Mouse (Mus musculus): ENCODE data around the gene Zfp108.
A peak's percentile ranks its signal among the peaks of the same experiment; 100 is the strongest.
"Not testable (repeated sequence)": the region's sequence is repeated elsewhere in the genome, so short reads cannot be mapped to it uniquely, and the experiment has no call there.

Zfp108 gene

DNA sequence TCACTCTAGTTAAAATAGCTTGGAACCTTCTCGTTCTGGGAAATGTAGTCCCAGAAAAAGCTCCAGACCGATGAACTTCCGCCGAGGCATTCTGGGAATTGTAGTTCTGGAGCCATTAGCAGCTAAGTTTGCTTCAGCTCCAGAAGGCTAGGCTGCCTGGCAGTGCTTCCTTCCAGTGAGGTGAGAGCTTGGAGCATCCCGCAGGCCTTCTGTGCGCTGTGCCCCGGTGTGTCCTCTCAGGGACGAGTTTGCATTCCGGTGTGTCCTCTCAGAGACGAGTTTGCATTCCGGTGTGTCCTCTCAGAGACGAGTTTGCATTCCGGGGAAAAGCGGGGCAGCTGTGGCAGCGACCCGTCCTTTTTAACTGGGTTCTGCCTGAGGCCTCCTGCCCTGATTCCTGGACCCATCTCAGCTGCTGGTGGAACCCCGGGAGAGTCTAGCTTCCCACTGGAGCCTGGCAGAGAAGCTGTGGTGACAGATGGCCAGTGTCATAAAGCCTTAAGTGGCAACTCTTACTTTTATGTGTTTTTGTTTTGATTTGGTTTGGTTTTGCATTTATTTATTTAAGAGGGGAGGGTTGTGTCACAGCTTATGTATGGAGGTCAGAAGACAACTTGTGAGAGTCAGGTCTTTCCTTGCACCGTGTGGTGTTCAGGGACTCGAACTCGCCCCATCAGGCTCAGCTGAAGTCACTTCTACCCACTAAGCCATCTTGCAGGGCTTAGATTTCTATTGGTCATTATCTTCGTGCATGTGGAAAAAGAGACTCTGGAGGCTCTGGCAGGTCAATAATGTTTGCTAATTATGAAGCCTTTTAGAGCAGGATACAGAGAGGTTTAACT lies at the start of gene Zfp108:
Zfp108 (plus strand) TSS at position 162 of the 842 bp plus-strand sequence.
- peak; percentile 90 to 92 for DNase-seq

DNA sequence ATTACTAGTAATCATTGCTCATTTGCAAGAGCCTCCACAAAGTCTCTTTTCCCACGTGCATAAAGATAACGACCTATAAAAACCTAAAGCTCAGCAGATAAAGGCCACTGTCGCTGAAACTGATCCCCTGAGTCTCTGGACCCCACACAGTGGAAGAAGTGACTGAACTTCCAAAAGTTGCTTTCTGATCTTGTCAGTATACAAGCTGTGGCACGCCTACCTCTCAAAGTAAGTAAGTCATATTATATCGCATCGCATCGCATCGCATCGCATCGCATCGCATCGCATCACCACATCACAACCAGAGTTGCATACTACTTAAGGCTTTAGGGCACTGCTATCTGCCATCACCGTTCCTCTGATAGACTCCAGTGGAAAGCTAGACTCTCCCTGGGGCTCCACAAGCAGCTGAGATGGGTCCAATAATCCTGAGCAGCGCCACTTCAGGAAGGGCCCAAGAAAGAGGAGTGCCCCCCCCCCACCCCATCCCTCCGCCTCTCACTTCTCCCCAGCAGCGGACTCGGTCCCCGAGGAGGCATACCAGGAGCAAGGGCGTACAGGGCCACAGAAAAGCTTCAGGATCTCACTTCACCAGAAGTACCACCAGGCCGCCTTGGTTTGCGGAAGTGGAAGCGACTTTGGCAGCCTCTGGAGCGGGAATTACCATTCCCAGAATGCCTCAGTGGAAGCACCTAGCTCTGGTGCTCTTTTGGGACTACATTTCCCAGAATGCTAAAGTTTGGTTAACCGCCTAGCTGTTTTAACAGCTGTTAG lies 46.9 kb upstream of the Zfp108 start:
- peak; percentile 76 to 87 for DNase-seq

DNA sequence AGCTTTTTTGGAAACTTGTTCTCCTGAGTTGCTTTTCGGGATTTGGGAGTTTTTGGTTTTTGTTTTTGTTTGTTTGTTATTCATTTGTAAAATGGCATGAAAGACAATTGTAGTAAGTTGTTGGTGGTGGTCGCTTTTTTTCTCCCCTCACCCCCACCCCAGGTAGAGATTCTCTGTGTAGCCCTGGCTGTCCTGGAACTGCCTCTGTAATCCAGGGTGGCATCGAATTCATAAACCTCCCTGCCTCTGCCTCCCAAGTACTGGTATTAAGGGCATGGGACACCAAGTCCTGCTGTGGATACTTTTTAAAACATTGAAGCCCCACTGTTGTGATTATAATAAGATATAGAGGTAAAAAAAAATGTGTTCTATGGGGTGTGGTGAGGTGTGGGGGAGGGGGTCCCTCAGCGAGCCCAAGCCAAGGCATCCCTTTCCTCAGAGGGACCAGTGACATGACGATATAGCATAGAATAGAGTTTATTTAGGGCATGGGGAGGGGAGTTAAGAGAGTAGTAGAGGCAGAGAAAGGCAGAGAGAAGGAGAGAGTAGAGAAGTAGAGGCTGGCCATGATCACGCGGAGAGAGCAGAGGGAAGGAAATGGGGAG lies 46.2 kb upstream of the Zfp108 start:
- no peak for DNase-seq

DNA sequence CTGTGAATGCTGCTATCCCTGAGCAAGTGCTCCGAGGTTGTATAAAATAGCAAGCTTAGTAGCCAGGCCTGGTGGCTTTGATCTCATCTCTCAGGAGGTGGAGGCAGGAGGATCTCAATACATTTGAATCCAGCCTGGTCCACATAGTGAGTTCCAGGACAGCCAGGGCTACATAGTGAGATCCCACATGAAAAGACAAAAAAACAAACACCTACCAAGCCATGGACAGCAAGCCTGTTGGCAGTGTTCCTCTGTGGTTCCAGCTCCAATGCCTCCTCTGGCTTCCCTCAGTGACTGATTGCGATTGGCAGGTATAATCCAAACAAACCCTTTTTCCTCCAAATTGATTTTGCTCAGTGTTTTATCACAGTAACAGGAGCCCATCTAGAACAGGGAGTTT lies 44.3 kb upstream of the Zfp108 start:
- DNase-seq: no peak

DNA sequence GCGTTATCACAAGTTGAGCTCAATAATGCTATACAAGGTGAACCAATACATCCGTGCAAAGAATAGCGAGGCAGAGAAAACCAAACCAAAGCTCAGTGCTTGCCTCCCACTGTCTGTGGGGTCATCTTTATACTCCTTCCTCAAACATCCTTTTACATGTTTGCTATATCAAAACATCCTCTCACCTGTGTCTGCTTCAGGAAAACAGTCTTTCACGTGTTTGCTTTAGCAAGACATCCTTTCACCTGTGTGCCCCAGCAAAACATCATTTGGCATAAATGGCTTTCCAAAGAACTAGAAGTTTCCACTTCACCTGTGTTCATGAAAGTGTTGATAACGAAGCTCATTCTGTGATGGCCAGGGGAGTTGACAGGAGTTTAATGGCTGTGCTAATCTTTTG lies 43.3 kb upstream of the Zfp108 start, which contains the start of gene Zfp111:
Zfp111 (minus strand) TSS at position 101 of the 400 bp plus-strand sequence.
- no peak for DNase-seq

DNA sequence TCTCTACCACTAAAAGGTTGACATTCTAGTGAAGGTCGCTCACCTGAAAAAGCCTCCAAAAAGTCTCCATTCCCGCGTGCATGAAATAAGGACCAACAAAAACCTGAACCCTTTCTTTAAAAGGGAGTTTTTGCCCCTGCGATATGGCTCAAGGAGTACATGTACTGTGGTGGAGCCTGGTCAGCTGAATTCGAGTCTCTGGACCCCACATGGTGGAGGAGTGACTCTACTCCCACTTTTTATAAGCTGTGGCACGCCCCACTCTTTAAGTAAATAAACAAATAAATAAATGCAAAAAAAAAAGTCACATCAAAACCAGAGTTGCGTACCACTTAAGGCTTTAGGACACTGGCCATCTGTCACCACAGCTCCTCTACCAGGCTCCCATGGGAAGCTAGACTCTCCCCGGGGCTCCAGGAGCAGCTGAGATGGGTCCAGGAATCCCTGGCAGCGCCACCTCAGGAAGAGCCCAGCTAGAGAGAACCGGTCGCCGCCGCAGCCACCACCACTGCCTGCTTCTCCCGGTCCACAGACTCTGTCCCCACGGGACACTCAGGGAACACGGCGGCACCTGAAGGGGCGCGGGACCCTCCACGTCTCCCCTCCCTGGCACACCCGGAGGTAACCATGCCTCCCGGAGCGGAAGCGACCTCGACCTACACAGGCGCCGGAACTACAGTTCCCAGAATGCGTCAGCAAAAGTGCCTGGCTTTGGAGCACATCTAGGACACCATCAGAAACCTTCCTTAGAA lies 17.4 kb upstream of the Zfp108 start, which contains the start of gene Zfp109:
Zfp109 (minus strand) TSS at position 521 of the 752 bp plus-strand sequence.
- peak; percentile 74 to 81 for DNase-seq

DNA sequence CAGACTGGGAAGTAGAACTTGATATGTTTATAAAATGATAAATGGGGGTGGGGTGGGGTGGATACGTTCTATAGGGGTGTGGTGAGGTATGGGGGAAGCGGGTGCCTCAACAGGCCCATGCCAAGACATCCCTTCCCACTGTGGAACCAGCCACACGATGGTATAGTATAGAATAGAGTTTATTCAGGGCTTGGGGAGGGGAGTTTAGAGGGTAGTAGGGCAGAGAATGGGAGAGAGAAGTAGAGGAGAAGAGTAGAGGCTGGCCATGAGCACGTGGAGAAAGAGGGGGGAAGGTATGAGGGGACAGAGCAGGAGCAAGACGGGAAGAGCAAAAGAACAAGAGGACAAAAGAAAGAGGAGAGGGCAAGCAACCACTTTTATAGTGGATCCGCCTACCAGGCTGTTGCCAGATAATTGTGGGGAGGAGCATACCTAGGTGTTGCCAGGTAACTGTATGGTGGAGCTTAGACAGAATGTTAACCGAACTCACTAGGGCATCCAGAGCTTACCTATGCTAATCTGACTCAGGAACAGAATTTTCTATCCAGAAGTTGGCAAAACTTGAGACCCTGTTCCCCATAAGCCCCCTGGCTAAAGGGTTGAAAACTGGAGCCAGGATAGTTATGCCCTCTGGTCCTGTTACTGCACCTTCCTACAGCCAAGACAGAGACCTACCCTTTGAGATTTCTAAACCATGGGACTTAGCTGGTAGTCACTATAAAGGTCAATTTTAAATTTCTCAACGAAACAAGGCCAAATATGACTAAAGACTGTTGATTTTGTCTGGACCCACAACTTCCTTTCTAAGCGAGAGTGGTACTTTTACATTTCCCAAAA lies 597 bp upstream of the Zfp108 start:
- DNase-seq: no peak

DNA sequence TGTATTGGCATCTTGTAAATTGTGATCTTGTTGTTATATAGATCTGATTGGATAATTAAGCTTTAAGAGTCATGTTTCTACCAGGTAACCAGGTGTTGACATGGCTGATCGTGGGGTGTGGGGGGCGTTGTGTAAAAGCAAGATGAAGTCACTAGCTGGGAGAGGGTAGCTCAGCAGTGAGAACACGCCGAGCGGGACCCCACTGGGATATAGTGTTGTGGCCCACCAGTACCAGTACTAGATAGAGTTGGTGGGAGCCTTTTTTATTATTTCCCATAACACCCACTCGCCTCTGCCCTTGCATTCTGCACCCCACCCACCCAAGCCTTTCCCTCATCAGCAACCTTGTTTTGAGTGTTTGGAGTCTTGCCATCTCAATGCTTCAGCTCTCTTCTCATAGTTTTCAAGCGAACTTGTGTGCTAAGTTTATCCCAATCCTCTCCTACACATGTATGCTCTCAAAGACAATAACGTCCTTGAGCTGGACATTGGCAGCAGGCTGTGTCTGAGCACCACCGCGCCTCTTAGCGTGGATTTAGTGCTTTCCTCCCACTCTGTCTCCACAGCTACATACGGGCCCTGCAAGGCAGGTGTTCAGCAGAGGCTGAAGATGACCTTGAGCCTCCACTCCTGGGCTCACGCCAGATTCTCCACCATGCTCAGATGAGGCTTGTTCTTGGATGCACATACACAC lies 4.9 kb downstream of the Zfp108 start:
- no peak for DNase-seq

DNA sequence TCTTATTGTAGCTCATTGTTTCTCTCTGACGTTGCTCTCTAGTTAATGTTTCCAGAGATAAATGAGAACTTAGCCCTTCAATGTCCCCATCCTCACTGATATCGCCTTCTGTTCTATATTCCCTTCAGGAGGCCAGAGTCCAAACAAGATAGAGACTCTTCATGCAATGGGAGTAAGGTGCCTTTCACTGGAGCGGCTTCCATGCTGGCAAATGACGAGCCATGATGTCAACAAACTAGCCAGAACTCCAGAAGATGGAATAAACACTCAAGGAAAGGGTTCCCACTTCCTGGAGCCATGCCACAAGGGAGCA lies 5.4 kb downstream of the Zfp108 start:
- no peak for DNase-seq

DNA sequence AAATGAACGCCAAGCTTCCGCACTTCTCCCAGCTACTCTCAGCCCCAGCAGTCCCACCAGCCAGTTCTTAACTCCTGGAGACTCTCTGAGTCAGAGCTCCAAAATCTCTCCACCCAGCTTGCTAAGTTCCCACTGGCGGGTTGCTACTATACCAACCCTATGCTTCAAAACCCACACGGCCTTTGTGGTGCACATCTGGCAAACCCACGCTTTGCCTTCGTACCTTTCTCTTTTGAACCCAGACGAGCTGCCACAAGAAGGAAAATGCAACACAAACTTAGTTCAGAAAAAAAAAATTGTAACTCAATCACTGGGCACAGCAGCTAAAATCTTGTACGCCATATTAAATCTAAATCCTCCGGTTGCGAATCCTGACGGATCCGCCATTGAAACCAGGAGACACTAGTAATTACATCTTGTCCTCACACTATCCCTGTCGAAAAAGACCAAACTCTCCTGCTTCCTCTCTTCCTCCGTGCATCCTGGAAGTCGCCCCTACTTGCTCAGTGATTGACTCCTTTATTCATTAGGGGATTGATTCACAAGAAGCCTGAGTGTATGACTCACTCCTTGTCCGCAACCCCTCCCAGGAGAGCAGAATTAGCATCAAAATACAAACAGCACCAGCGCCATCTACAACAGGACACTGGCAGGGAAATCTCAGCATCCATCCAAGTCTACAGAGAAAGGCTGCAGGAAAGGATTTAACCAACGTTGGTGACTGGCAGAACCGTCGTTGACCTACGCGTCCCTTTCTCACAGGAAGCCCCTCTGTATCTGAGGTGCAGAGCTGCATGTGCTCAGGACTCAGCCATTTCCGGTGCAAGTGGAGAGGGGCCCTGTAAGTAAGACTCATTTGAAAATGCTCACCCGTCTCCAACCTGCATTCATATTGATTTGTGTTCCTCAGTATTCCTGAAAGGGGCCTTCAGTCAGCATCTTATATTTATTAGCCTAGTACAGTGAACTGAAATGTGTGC lies 13.9 kb downstream of the Zfp108 start:
- no peak for DNase-seq

DNA sequence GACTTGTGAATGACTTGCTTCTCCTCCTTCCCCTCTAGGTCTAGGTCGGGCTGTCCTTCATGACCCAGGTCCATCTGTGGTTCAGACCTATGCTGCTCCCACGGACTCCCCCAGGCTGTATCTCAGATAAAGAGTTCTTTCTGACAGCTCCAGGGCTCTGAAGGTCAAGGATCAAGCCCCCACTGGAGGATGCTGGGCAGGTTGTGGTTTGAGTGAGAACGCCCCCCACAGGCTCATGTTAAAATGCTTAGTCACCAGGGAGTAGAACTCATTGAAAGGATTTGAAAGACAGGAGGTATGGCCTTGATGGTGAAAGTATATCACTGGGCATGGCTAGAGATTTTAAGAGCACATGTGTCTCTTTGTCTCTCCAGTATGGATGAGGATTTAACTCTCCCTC lies 14.7 kb downstream of the Zfp108 start:
- DNase-seq: no peak

DNA sequence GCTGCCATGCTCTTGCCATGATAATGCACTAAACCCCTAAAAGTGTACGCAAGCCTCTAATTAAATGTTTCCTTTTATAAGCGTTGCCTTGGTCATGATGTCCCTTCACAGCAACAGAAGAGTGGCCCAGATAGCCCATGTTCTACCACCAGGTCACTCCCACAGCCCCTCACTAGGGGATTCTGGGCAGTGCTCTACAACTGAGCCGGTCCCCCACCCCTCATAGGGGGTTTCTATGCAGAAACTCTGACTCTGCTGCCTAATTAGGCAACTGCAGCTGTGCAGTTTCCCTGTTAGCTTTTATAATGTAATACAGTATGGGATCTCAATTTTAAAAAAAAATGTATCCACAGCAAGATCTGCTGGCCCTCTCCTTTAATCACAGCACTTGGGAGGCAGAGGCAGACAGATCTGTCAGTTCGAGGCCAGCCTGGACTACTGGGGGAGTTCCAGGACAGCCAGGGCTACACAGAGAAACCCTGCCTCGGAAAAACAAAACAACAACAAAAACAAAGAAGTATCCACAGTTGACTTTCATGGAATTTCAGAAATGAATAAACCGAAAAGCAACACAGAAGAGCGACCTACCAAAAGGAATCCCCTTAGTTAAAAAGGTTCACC lies 15.2 kb downstream of the Zfp108 start:
- DNase-seq: no peak

DNA sequence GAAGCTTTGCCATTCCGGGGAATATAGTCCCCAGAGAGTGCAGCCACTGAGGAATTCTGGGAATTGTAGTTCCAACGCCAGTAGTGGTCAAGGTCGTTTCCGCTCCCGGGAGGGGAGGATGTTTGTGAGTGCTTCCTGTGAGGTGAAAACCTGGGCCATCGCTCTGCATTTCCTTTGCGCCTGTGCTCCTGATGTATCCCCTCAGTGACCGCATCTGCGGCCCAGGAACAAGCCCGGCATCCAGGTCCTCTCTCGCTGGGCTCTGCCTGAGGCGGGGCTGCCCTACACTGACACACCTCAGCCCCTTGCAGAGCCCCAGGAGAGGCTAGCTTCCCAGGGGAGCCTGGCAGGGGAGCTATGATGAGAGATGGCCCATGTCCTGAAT lies 15.7 kb downstream of the Zfp108 start, which contains the start of gene Zfp93:
Zfp93 (plus strand) TSS at position 133 of the 385 bp plus-strand sequence.
- peak; percentile 85 to 91 for DNase-seq

DNA sequence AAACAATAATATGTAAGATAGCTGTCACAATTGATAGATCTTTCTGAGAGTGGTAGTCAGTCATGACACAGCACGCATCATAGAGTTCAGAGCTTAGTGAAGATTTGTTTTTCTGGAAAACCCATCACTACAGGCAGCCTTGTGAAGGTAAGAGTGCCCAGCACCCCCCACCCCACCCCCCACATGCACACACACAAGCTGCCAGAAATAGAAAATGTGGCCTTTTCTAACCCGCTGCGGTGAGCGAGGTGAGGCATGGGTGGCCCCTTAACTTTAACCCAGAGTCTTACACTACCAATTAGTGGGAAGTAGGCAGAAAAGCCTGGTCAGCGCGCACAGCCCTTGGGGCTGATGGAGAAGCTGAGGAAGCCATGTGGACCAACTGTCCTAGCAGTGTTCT lies 16.6 kb downstream of the Zfp108 start:
- DNase-seq: no peak

DNA sequence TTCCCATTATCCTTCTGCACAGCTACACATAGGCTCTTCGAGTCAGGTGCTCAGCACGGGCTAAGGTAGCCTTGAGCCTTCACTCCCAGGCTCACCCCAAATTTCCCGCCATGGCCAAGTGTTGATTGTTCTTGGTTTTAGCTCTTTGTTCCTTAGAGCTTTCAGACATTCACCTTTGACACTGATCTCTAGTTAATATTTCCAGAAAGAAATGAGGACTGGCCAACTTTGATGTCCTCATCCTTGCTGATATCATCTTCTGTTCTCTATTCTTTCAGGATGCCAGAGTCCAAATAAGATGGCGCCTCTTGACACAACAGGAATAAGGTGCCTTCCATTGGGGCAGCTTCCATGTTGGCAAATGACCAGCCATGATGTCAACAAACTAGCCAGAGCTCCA lies 19.9 kb downstream of the Zfp108 start:
- DNase-seq: no peak

DNA sequence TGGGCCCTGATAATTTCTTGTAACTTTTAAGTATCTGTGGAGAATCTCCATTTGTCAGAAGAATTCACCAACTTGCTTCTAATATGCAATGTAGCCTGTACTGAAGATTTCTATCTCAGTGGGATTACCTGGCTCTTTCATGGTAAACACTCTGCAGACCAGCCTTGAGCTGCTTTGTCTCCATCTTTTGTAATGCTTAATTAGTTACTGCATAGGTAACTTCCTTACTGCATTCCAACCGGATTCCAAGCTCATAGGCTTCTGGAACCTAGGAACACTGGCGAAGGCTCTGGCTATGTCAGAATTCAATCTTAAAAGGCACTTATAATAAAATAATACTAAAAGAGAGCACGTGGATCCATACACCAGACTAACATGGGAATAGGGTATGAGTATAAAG lies 24.2 kb downstream of the Zfp108 start:
- DNase-seq: not testable (repeated sequence)

DNA sequence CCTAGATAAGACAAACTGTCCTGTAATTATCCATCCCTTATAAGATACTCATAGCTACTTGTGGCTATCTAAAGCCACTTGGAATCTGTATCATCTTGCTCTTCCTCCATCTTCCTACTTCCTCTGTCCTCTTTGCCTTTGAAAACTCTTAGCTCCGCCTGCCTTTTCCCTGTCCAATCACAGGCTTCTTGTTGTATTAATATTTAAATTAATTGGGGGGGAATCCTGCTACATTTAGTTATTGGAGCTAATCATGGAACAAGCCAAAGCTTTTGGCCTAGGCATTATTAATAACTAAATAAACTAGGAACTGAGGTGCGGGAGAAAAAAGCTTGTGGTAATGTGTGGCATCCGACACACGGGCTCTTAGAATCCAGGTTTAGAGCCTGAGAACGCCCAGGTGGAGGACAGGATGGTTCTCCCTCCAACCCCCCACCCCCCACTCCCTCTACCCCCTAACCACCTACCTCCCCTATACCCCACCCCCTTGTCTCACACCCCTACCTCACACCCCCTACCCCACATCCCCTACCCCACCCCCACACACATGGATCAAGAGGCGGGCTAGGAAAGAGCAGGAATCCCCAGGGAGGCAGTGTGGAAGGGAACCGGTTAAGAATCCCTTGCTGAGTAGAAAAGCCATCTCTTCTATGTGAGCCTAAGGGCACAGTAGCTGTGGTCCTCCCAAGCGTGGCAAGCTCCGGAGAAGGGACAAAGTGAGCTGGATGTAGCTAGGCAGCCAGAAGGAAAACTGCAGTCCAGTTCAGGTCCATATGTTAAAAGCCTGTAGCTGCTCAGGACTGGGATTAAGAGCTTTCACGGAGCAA lies 25.6 kb downstream of the Zfp108 start:
- no peak for DNase-seq

DNA sequence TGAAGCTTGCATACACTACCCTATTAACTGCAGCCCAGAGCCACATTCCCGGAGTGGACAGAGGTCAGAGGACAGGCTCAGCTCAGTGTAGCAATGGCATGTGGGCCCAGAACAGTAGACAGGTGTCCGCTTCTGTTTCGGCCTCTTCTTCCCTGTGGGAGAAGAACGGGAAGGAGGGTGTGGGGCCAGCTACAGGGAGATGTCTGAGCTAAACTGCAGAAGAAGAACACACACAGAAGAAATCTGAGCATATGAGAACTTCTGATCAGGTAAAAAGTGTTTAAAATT lies 26.2 kb downstream of the Zfp108 start:
- DNase-seq: peak; percentile 24 to 52

DNA sequence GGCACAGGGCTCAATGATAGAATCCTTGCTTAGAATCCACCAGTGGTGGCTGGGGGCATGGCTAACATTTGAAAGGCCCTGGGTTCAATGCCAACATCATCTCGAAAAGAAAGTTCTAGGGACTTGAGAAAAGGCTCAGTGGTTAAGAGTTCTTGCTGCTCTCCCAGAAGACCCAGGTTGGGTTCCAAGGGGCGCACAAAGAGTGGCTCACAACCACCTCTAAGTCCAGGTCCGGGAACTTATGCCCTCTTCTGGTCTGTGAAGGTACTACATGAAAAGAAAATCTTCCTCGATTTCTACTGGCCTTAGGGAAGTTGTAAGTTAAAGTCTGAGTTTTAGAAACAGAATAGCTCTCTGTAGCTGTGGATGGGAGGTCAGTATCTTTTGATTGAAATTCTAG lies 31.5 kb downstream of the Zfp108 start:
- no peak for DNase-seq
